Mouse (Mus musculus) hindbrain, embryonic 11.5 days (tissue): ENCODE data around the gene Guca1a. TPM values are rescaled to one million over a fixed set of nuclear protein-coding genes. Genes with fewer than 3 reads are reported as not detected.

Experiments used
- ATAC-seq: fragments of 200-750 bp; cut with Nextera tagmentation; 2 replicates; pipeline ENCODE4 v1.8.0; 2017; ENCODE audit warnings: mild to moderate bottlenecking, moderate TSS enrichment, moderate library complexity; ENCODE audit not compliant: low FRiP score
- DNase-seq: peaks from one replicate; pipeline ENCODE4 v3.0.0-alpha.2; 2015; ENCODE audit warnings: low spot score
- H3K27ac ChIP-seq: fragments of 300-500 bp; sonication (generic); 2 replicates; pipeline ENCODE4 v1.5.1; 2014; ENCODE audit warnings: mild to moderate bottlenecking, low read depth, low read length
- H3K27me3 ChIP-seq: fragments of 300-500 bp; sonication (generic); 2 replicates; pipeline ENCODE4 v1.6.1; 2014; ENCODE audit warnings: mild to moderate bottlenecking, low read length, moderate library complexity, mixed read lengths; ENCODE audit not compliant: control insufficient read depth, insufficient read depth
- H3K36me3 ChIP-seq: fragments of 300-500 bp; sonication (generic); 2 replicates; pipeline ENCODE4 v1.6.1; 2014; ENCODE audit warnings: mild to moderate bottlenecking, low read length, moderate library complexity, mixed read lengths; ENCODE audit not compliant: control insufficient read depth, insufficient read depth
- H3K4me1 ChIP-seq: fragments of 300-500 bp; sonication (generic); replicated peaks from 2 replicates; pipeline ENCODE4 v1.6.1; 2014; ENCODE audit warnings: low read length, mixed read lengths; ENCODE audit not compliant: control insufficient read depth, insufficient read depth
- H3K4me2 ChIP-seq: fragments of 300-500 bp; sonication (generic); replicated peaks from 2 replicates; pipeline ENCODE4 v1.6.1; 2014; ENCODE audit warnings: mild to moderate bottlenecking, low read depth, low read length
- H3K4me3 ChIP-seq: fragments of 300-500 bp; sonication (generic); 2 replicates; pipeline ENCODE4 v1.5.1; 2014; ENCODE audit warnings: low read depth, low read length
- H3K9ac ChIP-seq: fragments of 300-500 bp; sonication (generic); 2 replicates; pipeline ENCODE4 v1.6.1; 2014; ENCODE audit warnings: low read depth, low read length
- H3K9me3 ChIP-seq: fragments of 300-500 bp; sonication (generic); 2 replicates; pipeline ENCODE4 v1.6.1; 2016; ENCODE audit warnings: low read length; ENCODE audit not compliant: control insufficient read depth
- WGBS: fragments of 180-500 bp; shearing (Covaris S2); extraction: QIAGEN DNeasy Blood & Tissue Kit; methylation state at CpG from one replicate; pipeline ENCODE4 v1.1.7; 2014; 5-methylcytosine and 5-hydroxymethylcytosine counted together
- polyA plus RNA-seq: library from polyadenylated mRNA; unstranded; fragments of >200 nt; fragmentation: Nextera tagmentation; extraction: Ambion mirVana; gene quantifications from 2 replicates; pipeline ENCODE4 v1.2.1, GENCODE M21; 2014

Guca1a gene
- polyA plus RNA-seq, 1 experiment from 2014 or later, result 1.3 TPM

DNA sequence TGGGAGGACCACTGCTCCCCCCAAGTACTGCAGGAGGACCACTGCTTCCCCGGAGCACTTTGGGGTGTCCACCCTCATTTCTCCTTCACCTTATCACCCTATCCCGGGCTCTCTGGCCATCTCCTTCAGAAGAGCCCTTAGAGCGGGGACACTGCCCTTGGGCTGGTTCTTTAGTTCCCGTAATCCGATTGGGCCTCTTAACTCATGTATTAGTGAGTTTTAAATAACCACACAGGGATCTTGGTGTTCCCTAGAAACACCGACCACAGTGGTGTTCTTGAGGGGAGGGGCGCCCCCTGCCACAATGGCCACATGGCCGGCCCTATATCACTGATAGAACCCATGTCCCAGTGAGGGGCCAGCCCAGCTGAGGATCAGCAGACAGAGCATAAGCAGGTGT is 1.3 kb downstream of the Guca1a start:
- no peak overlapping the region for H3K27ac ChIP-seq
- ATAC-seq, result no peak

DNA sequence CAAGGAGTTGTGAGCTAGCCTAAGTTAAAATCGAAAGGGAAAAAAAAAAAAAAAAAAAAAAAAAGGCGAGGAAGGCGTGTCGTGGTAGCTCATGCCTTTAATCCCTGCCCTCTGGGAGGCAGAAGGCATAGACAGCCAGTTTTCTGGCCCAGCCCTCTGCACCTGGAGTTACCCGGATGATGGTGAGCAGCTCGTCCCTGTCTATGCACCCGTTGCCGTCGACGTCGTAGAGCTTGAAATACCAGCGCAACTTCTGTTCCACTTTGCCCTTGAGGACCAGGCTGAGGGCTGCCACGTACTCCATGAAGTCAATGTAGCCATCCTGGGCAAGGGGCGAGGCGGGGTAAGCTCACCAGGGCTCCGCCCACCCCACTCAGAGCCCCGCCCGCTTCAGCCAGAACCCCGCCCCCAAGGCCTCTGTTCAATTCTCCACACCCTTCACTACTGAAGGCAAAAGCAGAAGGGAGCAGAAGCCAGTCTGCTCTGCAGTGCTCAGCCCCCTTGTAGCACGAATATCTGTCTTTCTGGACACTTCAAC is 4.9 kb downstream of the Guca1a start:
- Histone ChIP-seq H3K27ac (no peak overlapping the region), H3K27me3 (peaks cover 12% of the 10 kb centered on the region), H3K9me3 (no peaks in the 10 kb centered on the region), H3K4me1 (no peaks in the 10 kb centered on the region), H3K36me3 (no peaks in the 10 kb centered on the region), H3K4me3 (no peak overlapping the region), H3K4me2 (peak overlapping the region; percentile 24; the same call in 1 of the 2 replicates), H3K9ac (no peak overlapping the region)
- peak; percentile 74 for DNase-seq
- peak; percentile 75 for ATAC-seq
- 2% methylated on average over 20 of the region's 20 CpGs for WGBS

More for the DNA sequence above, 1.3 kb downstream of the Guca1a start:
- H3K27me3 ChIP-seq, result peaks cover 10% of the 10 kb centered on the region
- H3K4me1 ChIP-seq, result no peaks in the 10 kb centered on the region
- H3K36me3 ChIP-seq, result no peaks in the 10 kb centered on the region
- no peak overlapping the region for H3K9ac ChIP-seq
- WGBS, result 86% methylated on average over 8 of the region's 8 CpGs
- no peak overlapping the region for H3K4me2 ChIP-seq
- no peak for DNase-seq
- H3K4me3 ChIP-seq, result no peak overlapping the region
- no peaks in the 10 kb centered on the region for H3K9me3 ChIP-seq

DNA sequence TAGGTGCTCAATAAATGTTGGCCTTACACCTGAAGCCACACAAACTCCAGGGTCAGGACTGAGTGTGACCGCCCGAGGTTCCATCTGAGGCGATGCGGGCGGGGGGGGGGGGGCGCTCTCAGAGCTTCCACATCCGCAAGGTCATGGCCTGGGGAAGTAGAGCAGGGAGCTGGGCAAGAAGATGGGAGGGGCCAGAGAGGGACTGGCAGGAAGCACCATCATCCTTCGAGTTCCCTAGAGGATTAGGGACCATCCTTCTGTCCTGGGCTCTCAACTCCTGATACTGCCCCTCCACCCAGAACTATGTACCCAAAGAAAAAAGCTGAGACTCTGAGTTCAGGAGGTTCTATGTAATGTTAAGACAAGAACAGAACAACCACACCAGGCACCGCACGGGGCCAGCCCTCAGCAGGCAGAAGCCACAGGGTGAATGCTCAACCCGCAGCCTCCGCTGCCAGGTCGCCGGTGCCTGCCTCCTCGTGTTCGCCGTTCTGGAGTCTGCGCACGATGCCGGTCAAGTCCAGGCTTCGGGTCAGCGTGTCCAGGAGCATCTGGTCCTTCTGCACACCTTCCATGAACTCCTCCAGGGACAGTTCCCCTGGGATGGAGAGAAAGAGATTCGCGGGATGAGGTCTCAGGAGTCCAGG is 6.0 kb downstream of the Guca1a start:
- peak; percentile 11 for DNase-seq
- no peak overlapping the region for H3K27ac ChIP-seq

DNA sequence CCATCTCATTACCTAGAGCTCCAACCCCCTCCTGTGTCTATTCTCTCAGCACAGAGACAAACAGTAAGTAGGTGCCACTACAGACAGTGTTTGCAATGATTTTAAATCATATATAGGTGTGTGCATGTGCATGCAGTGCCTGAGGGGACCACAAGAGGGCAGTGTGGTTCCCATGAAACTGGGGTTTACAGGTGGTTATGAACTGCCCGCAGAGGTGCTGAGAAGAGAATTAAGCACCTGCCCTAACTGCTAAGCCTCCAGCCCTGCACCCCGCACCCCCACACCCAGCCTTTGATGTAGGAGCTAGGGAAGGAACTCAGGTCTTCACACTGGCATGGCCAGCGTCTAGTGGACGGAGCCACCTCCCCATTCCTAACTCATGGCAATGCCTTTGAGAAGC is 13.7 kb downstream of the Guca1a start:
- peak; percentile 59 for DNase-seq
- Histone ChIP-seq H3K36me3 (no peaks in the 10 kb centered on the region), H3K27me3 (no peaks in the 10 kb centered on the region), H3K4me2 (no peak overlapping the region), H3K9ac (no peak overlapping the region), H3K4me1 (no peaks in the 10 kb centered on the region), H3K27ac (no peak overlapping the region), H3K9me3 (no peaks in the 10 kb centered on the region), H3K4me3 (no peak overlapping the region)
- ATAC-seq, result no peak
- WGBS, result 68% methylated on average over 4 of the region's 4 CpGs

More for the DNA sequence above, 6.0 kb downstream of the Guca1a start:
- Histone ChIP-seq H3K36me3 (no peaks in the 10 kb centered on the region), H3K4me1 (no peaks in the 10 kb centered on the region), H3K27me3 (peaks cover 12% of the 10 kb centered on the region), H3K4me2 (peak overlapping the region; percentile 23), H3K4me3 (peak overlapping the region; percentile 16; the same call in 1 of the 2 replicates), H3K9ac (no peak overlapping the region), H3K9me3 (no peaks in the 10 kb centered on the region)
- 24% methylated on average over 24 of the region's 24 CpGs for WGBS
- ATAC-seq, result no peak

DNA sequence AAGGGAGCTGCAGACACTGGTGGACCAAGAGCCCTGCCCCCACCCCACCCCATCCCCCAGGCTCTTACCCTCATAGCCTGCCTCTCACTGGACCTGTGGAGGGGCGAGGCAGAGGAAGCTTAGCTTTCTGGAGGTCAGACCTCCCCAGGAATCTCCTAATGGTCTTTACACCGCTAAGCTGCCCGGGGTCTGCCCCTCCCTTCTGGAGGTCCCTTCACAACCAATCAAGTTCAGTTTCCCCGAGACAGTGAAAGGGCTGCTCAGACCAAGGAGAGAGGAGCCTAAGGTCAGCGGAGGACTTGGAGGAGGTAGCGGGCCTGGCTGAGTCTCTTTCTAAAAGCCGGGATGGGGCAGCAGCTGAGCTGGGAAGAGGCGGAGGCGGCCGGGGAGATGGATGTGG is 15.2 kb downstream of the Guca1a start, which contains the start of gene Guca1b:
Gene Guca1b (plus strand): TSS at position 249 of the 400 bp plus-strand sequence.
- H3K9me3 ChIP-seq, result no peaks in the 10 kb centered on the region
- no peaks in the 10 kb centered on the region for H3K36me3 ChIP-seq
- no peak within 1 kb of the TSS for H3K4me2 ChIP-seq
- no peak within 1 kb of the TSS for H3K4me3 ChIP-seq
- no peak for ATAC-seq
- H3K4me1 ChIP-seq, result no peaks in the 10 kb centered on the region
- H3K27me3 ChIP-seq, result no peaks in the 10 kb centered on the region
- no peak for DNase-seq
- H3K9ac ChIP-seq, result no peak within 1 kb of the TSS
- WGBS, result 43% methylated on average over 10 of the region's 10 CpGs
- no peak within 1 kb of the TSS for H3K27ac ChIP-seq

DNA sequence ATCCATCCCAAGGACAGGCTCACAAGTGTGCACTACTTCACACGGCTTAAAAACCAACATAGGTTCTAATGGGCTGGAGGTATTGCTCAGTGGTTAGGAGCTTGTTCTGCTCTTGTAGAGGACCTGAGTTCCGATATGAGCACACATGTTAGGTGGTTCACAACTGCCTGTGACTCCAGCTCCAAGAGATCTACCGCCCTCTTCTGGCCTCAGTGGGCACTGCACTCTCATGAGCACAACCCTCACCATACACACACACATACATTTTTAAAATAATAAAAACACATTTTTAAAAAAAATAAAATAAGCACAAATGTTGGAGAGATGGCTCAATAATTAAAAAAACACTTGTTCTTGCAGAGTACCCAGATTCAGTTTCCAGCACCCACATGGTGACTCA is 16.3 kb downstream of the Guca1a start:
- Histone ChIP-seq H3K27ac (no peak overlapping the region), H3K4me3 (no peak overlapping the region), H3K27me3 (no peaks in the 10 kb centered on the region), H3K36me3 (peaks cover 2% of the 10 kb centered on the region; the same call in 1 of the 2 replicates), H3K4me1 (no peaks in the 10 kb centered on the region), H3K9me3 (no peaks in the 10 kb centered on the region), H3K9ac (no peak overlapping the region), H3K4me2 (no peak overlapping the region)
- ATAC-seq (no peak), DNase-seq (no peak)
- 91% methylated on average over 3 of the region's 3 CpGs for WGBS

DNA sequence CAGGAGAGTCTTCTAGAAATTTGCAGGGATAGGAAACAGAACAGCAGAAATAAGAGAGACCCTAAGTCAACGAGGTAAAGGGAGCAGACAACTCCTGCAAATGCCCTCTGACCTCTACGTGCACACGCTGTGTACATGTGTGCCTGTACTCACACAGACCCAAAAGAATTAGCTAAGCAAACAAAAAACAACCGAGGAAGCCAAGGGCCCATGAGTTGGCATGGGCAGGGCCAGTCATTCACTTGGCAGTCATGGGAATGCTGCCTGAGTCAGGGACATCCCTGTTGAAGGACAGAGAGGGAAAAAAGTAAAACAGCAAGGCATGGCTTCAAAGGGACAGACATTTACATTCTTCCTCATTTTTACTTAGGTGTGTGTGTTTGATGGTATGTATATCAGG is 17.1 kb downstream of the Guca1a start:
- Histone ChIP-seq H3K27me3 (no peaks in the 10 kb centered on the region), H3K36me3 (peaks cover 3% of the 10 kb centered on the region; the same call in 1 of the 2 replicates), H3K27ac (no peak overlapping the region), H3K9ac (no peak overlapping the region), H3K4me3 (no peak overlapping the region), H3K4me2 (no peak overlapping the region), H3K9me3 (no peaks in the 10 kb centered on the region), H3K4me1 (no peaks in the 10 kb centered on the region)
- DNase-seq (no peak), ATAC-seq (no peak)
- whole genome bisulfite sequencing, result 86% methylated on average over 4 of the region's 4 CpGs

DNA sequence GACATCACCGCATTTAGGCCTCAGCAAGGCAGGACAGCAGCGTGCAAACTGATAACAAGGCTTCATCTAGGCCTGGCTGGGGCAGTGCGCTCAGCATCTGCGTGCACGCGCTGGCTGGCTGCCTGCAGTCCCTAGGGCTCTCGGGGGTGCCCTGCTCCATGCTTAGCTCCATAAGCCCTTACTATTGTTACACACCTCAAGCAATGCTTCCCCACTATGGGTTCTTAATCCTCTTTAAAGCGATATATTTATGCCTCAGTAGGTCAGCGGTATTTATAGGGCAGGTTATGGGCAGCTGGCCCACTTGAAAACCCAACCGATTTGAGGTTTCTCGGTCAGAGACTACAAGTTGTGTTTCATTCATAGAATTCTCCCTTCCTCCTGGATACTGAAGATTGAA is 18.5 kb downstream of the Guca1a start:
- H3K36me3 ChIP-seq, result peaks cover 3% of the 10 kb centered on the region; the same call in 1 of the 2 replicates
- DNase-seq, result no peak
- WGBS, result 85% methylated on average over 11 of the region's 11 CpGs

DNA sequence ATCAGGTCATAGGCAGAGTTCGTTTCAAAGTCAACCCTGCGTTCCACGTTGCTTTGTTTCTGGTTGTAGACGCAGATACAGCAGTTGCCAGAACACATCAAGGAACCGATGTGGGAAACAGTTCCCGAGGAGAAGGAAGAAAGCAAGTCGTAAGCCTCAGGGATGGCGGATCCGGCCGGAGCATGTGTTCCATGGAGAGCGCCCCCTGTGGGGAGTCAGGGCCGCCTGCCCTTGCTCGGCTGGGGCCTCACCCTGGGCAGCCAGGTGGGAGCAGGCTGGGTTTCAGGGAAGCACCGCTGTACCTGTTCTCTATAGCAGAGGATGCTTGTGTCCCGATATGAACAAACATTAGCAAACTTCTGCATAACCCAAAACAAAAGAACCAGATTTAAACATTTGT is 22.3 kb downstream of the Guca1a start:
- H3K27me3 ChIP-seq, result no peaks in the 10 kb centered on the region
- no peak for ATAC-seq
- no peak for DNase-seq
- 87% methylated on average over 15 of the region's 15 CpGs for WGBS
- H3K4me2 ChIP-seq, result no peak overlapping the region
- H3K4me1 ChIP-seq, result no peaks in the 10 kb centered on the region
- no peak overlapping the region for H3K9ac ChIP-seq
- H3K36me3 ChIP-seq, result peaks cover 9% of the 10 kb centered on the region; the same call in 1 of the 2 replicates
- no peak overlapping the region for H3K4me3 ChIP-seq
- no peak overlapping the region for H3K27ac ChIP-seq
- H3K9me3 ChIP-seq, result no peaks in the 10 kb centered on the region

More for the DNA sequence above, 18.5 kb downstream of the Guca1a start:
- Histone ChIP-seq H3K27ac (no peak overlapping the region), H3K4me2 (no peak overlapping the region), H3K9ac (no peak overlapping the region), H3K9me3 (no peaks in the 10 kb centered on the region), H3K4me3 (no peak overlapping the region), H3K4me1 (no peaks in the 10 kb centered on the region), H3K27me3 (no peaks in the 10 kb centered on the region)
- no peak for ATAC-seq
